Mouse (Mus musculus) C2C12 (cell line): ENCODE data around the gene Frmd4b.

Source experiments
- CEBPB ChIP-seq: IDR thresholded peaks from one replicate; pipeline ENCODE4 v1.6.1; 2011; ENCODE audit warnings: low read depth, mild to moderate bottlenecking, control low read depth, moderate library complexity
- CTCF ChIP-seq: IDR thresholded peaks from one replicate; pipeline ENCODE4 v1.5.1; 2011; ENCODE audit not compliant: control insufficient read depth, insufficient read depth, insufficient read length
- FOSL1 ChIP-seq: IDR thresholded peaks from one replicate; pipeline ENCODE4 v1.8.0; 2011; ENCODE audit warnings: mild to moderate bottlenecking, low read length; ENCODE audit not compliant: poor library complexity, insufficient read depth, severe bottlenecking
- MAX ChIP-seq: IDR thresholded peaks from one replicate; pipeline ENCODE4 v1.6.1; 2011; ENCODE audit warnings: mild to moderate bottlenecking, control low read depth
- MYOD1 ChIP-seq: IDR thresholded peaks from one replicate; pipeline ENCODE4 v1.6.1; 2011; ENCODE audit warnings: low read depth; ENCODE audit not compliant: control insufficient read depth, insufficient read length
- MYOG ChIP-seq: IDR thresholded peaks from one replicate; pipeline ENCODE4 v1.6.1; 2011; ENCODE audit not compliant: control insufficient read depth, insufficient read length; ENCODE audit errors: extremely low read depth
- USF1 ChIP-seq: IDR thresholded peaks from one replicate; pipeline ENCODE4 v1.6.1; 2011; ENCODE audit warnings: low read depth, mild to moderate bottlenecking, control low read depth, moderate library complexity

- TF ChIP-seq CTCF (no peak), MAX (no peak), MYOD1 (no peak), MYOG (no peak), USF1 (no peak), CEBPB (no peak), FOSL1 (no peak)
These were observed 310.1 kb downstream of the Frmd4b start for GRCm38 (mm10) chr6:97307231-97307630.
